Mouse (Mus musculus) ES-E14 (cell line): ENCODE data around the gene BC004004.

Source experiments
- CHD2 ChIP-seq: IDR thresholded peaks from 2 replicates; pipeline ENCODE4 v1.6.1; 2014; ENCODE audit warnings: mild to moderate bottlenecking, low read depth, low read length, inconsistent platforms
- HCFC1 ChIP-seq: IDR thresholded peaks from 2 replicates; pipeline ENCODE4 v1.6.1; 2012; ENCODE audit warnings: low read length, inconsistent platforms, borderline replicate concordance; ENCODE audit not compliant: insufficient read depth
- ZNF384 ChIP-seq: IDR thresholded peaks from 2 replicates; pipeline ENCODE4 v1.6.1; 2012; ENCODE audit warnings: low read depth, low read length, inconsistent platforms

GRCm38 (mm10) chr17:29273156-29273555 is 4.6 kb downstream of the BC004004 start:
- TF ChIP-seq CHD2 (no peak), HCFC1 (no peak), ZNF384 (no peak)
